Mouse (Mus musculus) cerebellum, adult 11-12 months (tissue): ENCODE results near the gene Cldn6.
A peak's percentile ranks its signal among the peaks of the same experiment; 100 is the strongest.

Source experiments
- DNase-seq: peaks from one replicate; pipeline ENCODE4 v3.0.0; 2022

Cldn6 gene

GRCm38 (mm10) chr17:23675564-23676281, 3.3 kb upstream of the Cldn6 start:
- DNase-seq, result peak; percentile 80

- DNase-seq, result peak; percentile 78
Measured at GRCm38 (mm10) chr17:23676473-23677031, 2.5 kb upstream of the Cldn6 start.

- DNase-seq, result peak; percentile 88
Measured at GRCm38 (mm10) chr17:23677236-23677679, 1.8 kb upstream of the Cldn6 start, which contains the start of gene Tnfrsf12a. Gene Tnfrsf12a (minus strand): TSS chr17:23677468.

GRCm38 (mm10) chr17:23680336-23680735, 1.3 kb downstream of the Cldn6 start:
- peak; percentile 20 for DNase-seq

GRCm38 (mm10) chr17:23681086-23681485, 2.0 kb downstream of the Cldn6 start:
- DNase-seq, result peak; percentile 52

- no peak for DNase-seq
Measured at GRCm38 (mm10) chr17:23682092-23682491, 3.0 kb downstream of the Cldn6 start.

- DNase-seq, result no peak
Measured at GRCm38 (mm10) chr17:23682530-23682929, 3.5 kb downstream of the Cldn6 start.

- no peak for DNase-seq
Measured at GRCm38 (mm10) chr17:23683226-23683625, 4.2 kb downstream of the Cldn6 start.

GRCm38 (mm10) chr17:23683856-23684672, 5.0 kb downstream of the Cldn6 start, which contains the start of gene Cldn9:
Gene Cldn9 (minus strand): TSS chr17:23684026.
- no peak for DNase-seq

GRCm38 (mm10) chr17:23694491-23694890, 15.4 kb downstream of the Cldn6 start:
- no peak for DNase-seq

- no peak for DNase-seq
Measured at GRCm38 (mm10) chr17:23695801-23696200, 16.8 kb downstream of the Cldn6 start.

- DNase-seq, result peak; percentile 64
Measured at GRCm38 (mm10) chr17:23699131-23700077, 20.4 kb downstream of the Cldn6 start.

GRCm38 (mm10) chr17:23700079-23700478, 21.0 kb downstream of the Cldn6 start:
- DNase-seq, result peak; percentile 96

- no peak for DNase-seq
Measured at GRCm38 (mm10) chr17:23703301-23703700, 24.3 kb downstream of the Cldn6 start.

GRCm38 (mm10) chr17:23704741-23705140, 25.7 kb downstream of the Cldn6 start:
- DNase-seq, result no peak

- no peak for DNase-seq
Measured at GRCm38 (mm10) chr17:23705525-23706104, 26.6 kb downstream of the Cldn6 start.

- DNase-seq, result peak; percentile 72
Measured at GRCm38 (mm10) chr17:23706212-23706611, 27.2 kb downstream of the Cldn6 start.

GRCm38 (mm10) chr17:23717003-23717402, 38.0 kb downstream of the Cldn6 start:
- no peak for DNase-seq

- no peak for DNase-seq
Measured at GRCm38 (mm10) chr17:23719455-23719854, 40.4 kb downstream of the Cldn6 start.

GRCm38 (mm10) chr17:23721886-23722285, 42.8 kb downstream of the Cldn6 start:
- DNase-seq, result no peak

GRCm38 (mm10) chr17:23722376-23723125, 43.5 kb downstream of the Cldn6 start, which contains the start of gene 1520401A03Rik:
Gene 1520401A03Rik (minus strand): TSS chr17:23722783.
- no peak for DNase-seq
